ENCODE assay signal across 12 mouse cellular contexts in the genomic region with DNA sequence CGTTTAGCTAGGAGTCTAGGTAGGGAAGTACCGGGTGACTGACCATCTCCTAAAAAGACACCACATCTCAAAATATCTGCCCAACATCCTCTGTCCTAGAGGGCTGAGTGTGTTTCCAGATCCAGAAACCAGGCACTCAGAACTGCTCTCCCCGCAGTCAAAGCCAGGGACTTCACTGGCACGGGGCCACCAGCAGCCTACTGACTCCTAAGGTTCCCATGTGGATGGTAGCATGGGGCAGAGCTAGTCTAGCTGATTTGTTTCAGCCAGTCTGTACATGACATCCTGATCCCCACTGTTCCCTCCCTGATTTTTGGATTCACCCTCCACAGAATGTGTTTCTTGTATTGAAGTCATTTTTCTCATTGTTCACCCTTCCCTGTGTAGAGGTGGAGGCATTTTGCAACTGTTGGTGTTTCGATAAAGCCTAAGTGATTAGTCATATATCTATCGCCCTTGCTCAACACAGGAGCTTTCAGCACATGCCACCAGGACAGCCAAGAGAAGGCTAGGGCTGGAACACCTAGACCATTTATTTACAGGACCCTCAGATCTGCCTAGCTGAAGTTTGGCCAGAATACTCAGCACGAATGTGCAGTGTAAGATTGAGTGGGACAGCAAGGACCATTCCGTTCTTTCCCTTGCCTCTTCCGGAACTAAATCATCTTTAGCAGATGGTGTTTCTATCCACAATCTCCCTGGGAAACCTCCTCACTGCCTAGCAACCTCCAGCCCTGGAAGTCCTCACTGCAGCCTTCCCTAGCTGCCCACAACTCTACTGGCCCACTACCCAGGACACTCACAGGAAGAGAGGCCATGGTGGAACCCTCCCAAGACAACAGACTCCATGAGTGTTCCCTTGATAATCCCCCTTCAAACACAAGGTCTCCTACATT.
DNase-seq lines count a peak whose midpoint lies in the region; ATAC-seq and TF ChIP-seq lines count a peak whose summit lies in the region.
"Had no signal": no experiment of that assay in that cellular context is flagged by ENCODE, and none has a peak within 500 bp of the region (broad histone marks: within the 10 kb centered on the region; RNA-seq: fewer than 3 reads in every experiment).

No protein-coding gene starts in this region.

- DNase-seq in gastrocnemius, adult 18-20 months (ENCODE audit: low spot score) = peak; percentile 8
- DNase-seq in gastrocnemius, postnatal 4 days (ENCODE audit: low spot score in 2 of 2) = no peak
- DNase-seq in testis, postnatal 10 days (ENCODE audit: low spot score) = peak; percentile 58
- no peak for DNase-seq in testis, postnatal 14 days (ENCODE audit: low spot score)
- no peak for DNase-seq in heart, postnatal 0 days (ENCODE audit: low spot score)
- DNase-seq in stomach, postnatal 0 days (ENCODE audit: low spot score) = no peak
- DNase-seq in embryo, embryonic 10 days (ENCODE audit: low spot score) = no peak
- DNase-seq: lung, embryonic 14.5 days; retina, postnatal 1 day; thymus, adult 18-20 months had no signal

- no peaks in the 10 kb centered on the region for H3K36me3 ChIP-seq in heart, postnatal 0 days (replicated peaks; ENCODE audit: control insufficient read depth, insufficient read depth, low read length)
- H3K36me3 ChIP-seq in stomach, postnatal 0 days (ENCODE audit: control insufficient read depth, insufficient read depth, low read length) = no peaks in the 10 kb centered on the region
- no peaks in the 10 kb centered on the region for H3K36me3 ChIP-seq in kidney, embryonic 16.5 days (ENCODE audit: insufficient read depth, low read length)

- TF ChIP-seq CTCF in heart, postnatal 0 days (IDR thresholded peaks at IDR 0.05; ENCODE audit: low read depth) = no peak
- TF ChIP-seq CTCF in stomach, postnatal 0 days (IDR thresholded peaks at IDR 0.05; ENCODE audit: low read depth) = no peak

- WGBS in heart, postnatal 0 days = 52% methylated on average over 9 of the region's 9 CpGs
- 68% methylated on average over 9 of the region's 9 CpGs for WGBS in stomach, postnatal 0 days
- WGBS in kidney, embryonic 16.5 days = 85% methylated on average over 9 of the region's 9 CpGs

- no peaks in the 10 kb centered on the region for H3K27me3 ChIP-seq in heart, postnatal 0 days (ENCODE audit: control insufficient read depth, insufficient read depth, low read length)
- H3K27me3 ChIP-seq in stomach, postnatal 0 days (ENCODE audit: control insufficient read depth, insufficient read depth, low read length) = no peaks in the 10 kb centered on the region
- no peaks in the 10 kb centered on the region for H3K27me3 ChIP-seq in kidney, embryonic 16.5 days (ENCODE audit: insufficient read depth, low read length)

- no peak overlapping the region for H3K9ac ChIP-seq in heart, postnatal 0 days (replicated peaks; ENCODE audit: low read depth, low read length)
- H3K9ac ChIP-seq in stomach, postnatal 0 days (ENCODE audit: low read length) = no peak overlapping the region
- H3K9ac ChIP-seq in kidney, embryonic 16.5 days (replicated peaks; ENCODE audit: low read length) = no peak overlapping the region
- H3K9ac ChIP-seq: lung, embryonic 14.5 days had no signal

- no peak overlapping the region for H3K4me2 ChIP-seq in heart, postnatal 0 days (ENCODE audit: low read depth, low read length)
- H3K4me2 ChIP-seq in stomach, postnatal 0 days (replicated peaks; ENCODE audit: low read depth) = no peak overlapping the region
- H3K4me2 ChIP-seq in kidney, embryonic 16.5 days (replicated peaks; ENCODE audit: low read depth, low read length) = no peak overlapping the region
- H3K4me2 ChIP-seq: lung, embryonic 14.5 days had no signal

- H3K27ac ChIP-seq in heart, postnatal 0 days (ENCODE audit: low read depth) = no peak overlapping the region
- H3K27ac ChIP-seq in stomach, postnatal 0 days (replicated peaks) = no peak overlapping the region
- H3K27ac ChIP-seq in kidney, embryonic 16.5 days (ENCODE audit: low read length) = no peak overlapping the region

- TF ChIP-seq EP300 in heart, postnatal 0 days (IDR thresholded peaks at IDR 0.05; ENCODE audit: low read depth) = no peak
- no peak for TF ChIP-seq EP300 in stomach, postnatal 0 days (optimal IDR thresholded peaks at IDR 0.05)

- no peak overlapping the region for H3K4me3 ChIP-seq in heart, postnatal 0 days (ENCODE audit: low read depth, low read length)
- H3K4me3 ChIP-seq in stomach, postnatal 0 days (ENCODE audit: low read depth, low read length) = no peak overlapping the region
- H3K4me3 ChIP-seq in kidney, embryonic 16.5 days (ENCODE audit: low read length) = no peak overlapping the region

- no peaks in the 10 kb centered on the region for H3K9me3 ChIP-seq in heart, postnatal 0 days (replicated peaks; ENCODE audit: control insufficient read depth, low read length)
- H3K9me3 ChIP-seq in stomach, postnatal 0 days (ENCODE audit: control insufficient read depth, low read length) = no peaks in the 10 kb centered on the region
- H3K9me3 ChIP-seq in kidney, embryonic 16.5 days (ENCODE audit: low read length) = no peaks in the 10 kb centered on the region

- H3K4me1 ChIP-seq in heart, postnatal 0 days (ENCODE audit: control insufficient read depth, insufficient read depth) = peaks cover 26% of the 10 kb centered on the region; the same call in 1 of the 2 replicates
- H3K4me1 ChIP-seq in stomach, postnatal 0 days (replicated peaks; ENCODE audit: control insufficient read depth, insufficient read depth) = no peaks in the 10 kb centered on the region
- H3K4me1 ChIP-seq in kidney, embryonic 16.5 days (ENCODE audit: insufficient read depth, low read length) = no peaks in the 10 kb centered on the region

- ATAC-seq in heart, postnatal 0 days (ENCODE audit: insufficient read depth, low read depth) = peak; percentile 44; the same call in 1 of the 2 replicates
- ATAC-seq in stomach, postnatal 0 days (ENCODE audit: low FRiP score, low TSS enrichment) = peak; percentile 57; the same call in 1 of the 2 replicates
- ATAC-seq in kidney, embryonic 16.5 days (ENCODE audit: low FRiP score, low TSS enrichment) = no peak
- ATAC-seq: intestine, postnatal 0 days had no signal

Comparison
In these comparisons a context has a peak if more than half of its experiments do, and no peak if none do; other contexts are left out.
1. DNase-seq: peak in gastrocnemius, adult 18-20 months (single experiment) and testis, postnatal 10 days (single experiment); none in gastrocnemius, postnatal 4 days (0 of 2), testis, postnatal 14 days (single experiment), heart, postnatal 0 days (single experiment), stomach, postnatal 0 days (single experiment) and embryo, embryonic 10 days (single experiment).